Mouse (Mus musculus): ENCODE results near the gene Tmem208. TPM values are rescaled to one million over a fixed set of nuclear protein-coding genes. Genes with fewer than 3 reads are reported as not detected.

Tmem208 gene
- polyA plus RNA-seq, 1 experiment from 2014 or later = 111 TPM

DNA sequence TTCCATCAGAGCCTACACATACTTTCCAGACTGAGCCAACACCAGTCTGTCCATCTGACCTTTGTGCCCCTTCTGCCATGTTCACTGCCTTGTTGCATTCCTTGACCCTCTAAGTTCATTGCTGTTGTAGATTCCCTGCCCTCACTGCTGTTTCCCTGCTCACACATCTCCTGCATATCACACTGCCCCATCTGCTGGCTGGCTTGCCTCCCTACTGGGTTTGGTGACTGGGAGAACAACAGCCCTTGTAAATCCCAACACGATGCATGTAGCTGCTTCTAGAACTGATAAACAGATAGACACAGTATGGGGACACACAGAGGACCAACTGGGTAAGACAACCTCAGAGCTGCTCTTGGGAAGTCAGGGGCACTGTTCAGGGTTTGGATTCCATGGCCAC, 14.4 kb upstream of the Tmem208 start:
- Histone ChIP-seq H3K4me1 (ENCODE audit: control insufficient read depth, insufficient read depth, low read length) (no peaks in the 10 kb centered on the region), H3K36me3 (ENCODE audit: control insufficient read depth, insufficient read depth, low read length) (peaks cover 20% of the 10 kb centered on the region), H3K4me3 (ENCODE audit: low read depth, low read length) (no peak overlapping the region), H3K27ac (ENCODE audit: low read depth, low read length) (no peak overlapping the region), H3K9ac (ENCODE audit: low read length) (no peak overlapping the region), H3K9me3 (ENCODE audit: control insufficient read depth, low read length) (no peaks in the 10 kb centered on the region), H3K27me3 (ENCODE audit: control insufficient read depth, insufficient read depth, low read length) (no peaks in the 10 kb centered on the region), H3K4me2 (ENCODE audit: low read depth) (no peak overlapping the region)
- 89% methylated on average over 1 of the region's 1 CpGs for WGBS
- no peak for ATAC-seq (ENCODE audit: insufficient read depth, low FRiP score, low TSS enrichment)
- no peak for DNase-seq (ENCODE audit: low spot score)

DNA sequence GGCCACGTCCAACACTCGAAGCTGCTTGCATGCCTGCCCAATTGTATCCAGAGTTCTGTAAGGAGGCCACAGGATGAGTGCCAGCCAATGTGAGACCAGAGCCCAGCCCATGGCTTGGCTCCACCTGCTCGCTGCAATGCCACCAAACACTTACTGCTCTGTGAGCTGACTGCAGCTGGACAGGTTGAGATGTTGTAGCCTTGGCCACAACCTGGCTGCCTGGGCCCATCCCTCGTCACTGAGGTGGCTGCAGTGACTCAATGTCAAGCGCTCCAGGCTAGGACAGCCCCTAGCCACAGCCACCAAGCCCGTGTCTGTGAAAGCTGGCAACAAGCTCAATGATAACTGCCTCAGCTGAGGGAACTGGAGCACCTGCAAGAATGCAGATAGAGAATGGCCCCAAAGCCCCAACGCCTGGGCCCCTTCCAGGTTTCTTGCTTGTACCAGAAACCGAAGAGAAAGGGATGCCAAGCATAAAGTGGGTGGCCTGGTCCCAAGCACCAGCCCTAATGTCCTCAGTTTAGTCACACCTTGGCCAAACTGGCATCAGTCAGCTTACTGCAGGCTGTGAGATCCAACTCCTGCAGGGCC, 13.2 kb upstream of the Tmem208 start:
- WGBS = 91% methylated on average over 8 of the region's 8 CpGs
- Histone ChIP-seq H3K27ac (ENCODE audit: low read depth, low read length) (no peak overlapping the region), H3K9ac (ENCODE audit: low read length) (no peak overlapping the region), H3K27me3 (ENCODE audit: control insufficient read depth, insufficient read depth, low read length) (no peaks in the 10 kb centered on the region), H3K4me3 (ENCODE audit: low read depth, low read length) (no peak overlapping the region), H3K9me3 (ENCODE audit: control insufficient read depth, low read length) (no peaks in the 10 kb centered on the region), H3K36me3 (ENCODE audit: control insufficient read depth, insufficient read depth, low read length) (peaks cover 19% of the 10 kb centered on the region), H3K4me2 (ENCODE audit: low read depth) (no peak overlapping the region), H3K4me1 (ENCODE audit: control insufficient read depth, insufficient read depth, low read length) (no peaks in the 10 kb centered on the region)
- DNase-seq (ENCODE audit: low spot score) = peak; percentile 8
- ATAC-seq (ENCODE audit: insufficient read depth, low FRiP score, low TSS enrichment) = no peak

DNA sequence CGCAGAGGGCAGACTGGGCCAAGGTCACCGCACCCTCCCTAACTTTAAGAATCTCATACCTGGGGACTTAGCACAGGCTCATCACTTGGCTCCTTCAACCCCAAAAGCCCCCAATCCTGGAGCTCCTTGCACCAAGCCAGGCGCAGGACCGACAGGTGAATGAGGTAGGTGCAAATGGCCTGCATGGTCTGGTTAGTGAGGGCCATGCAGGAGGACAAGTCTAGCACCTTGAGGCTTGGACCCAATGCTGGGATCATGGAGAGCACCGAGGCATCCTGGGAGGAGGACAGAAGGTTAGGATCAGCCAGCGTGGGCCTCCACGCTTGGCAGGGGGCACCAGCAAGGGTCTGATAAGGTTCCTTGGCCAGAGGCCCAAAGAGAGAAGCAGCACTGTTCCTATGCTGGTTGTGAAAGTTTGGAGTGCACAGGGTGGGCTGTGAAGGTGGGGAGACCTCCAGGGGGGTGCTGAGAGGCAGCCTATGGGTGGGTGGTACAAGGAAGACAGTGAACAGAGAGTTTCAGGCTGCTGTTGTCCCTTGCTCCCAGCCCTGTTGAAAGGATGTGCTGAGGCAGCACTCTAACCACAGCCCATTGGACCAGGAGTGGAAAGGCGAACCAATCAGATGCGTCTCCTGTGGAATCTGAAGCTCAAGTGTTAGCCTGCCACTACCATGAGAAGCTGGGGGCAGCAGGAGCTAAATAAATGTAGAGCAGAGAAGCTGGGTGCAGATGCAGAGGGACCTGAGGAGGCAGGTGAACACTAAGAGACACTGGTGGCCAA, 12.3 kb upstream of the Tmem208 start:
- no peak overlapping the region for H3K4me2 ChIP-seq (ENCODE audit: low read depth)
- no peak overlapping the region for H3K27ac ChIP-seq (ENCODE audit: low read depth, low read length)
- WGBS = 79% methylated on average over 9 of the region's 9 CpGs
- no peaks in the 10 kb centered on the region for H3K4me1 ChIP-seq (ENCODE audit: control insufficient read depth, insufficient read depth, low read length)
- H3K27me3 ChIP-seq (ENCODE audit: control insufficient read depth, insufficient read depth, low read length) = no peaks in the 10 kb centered on the region
- H3K4me3 ChIP-seq (ENCODE audit: low read depth, low read length) = no peak overlapping the region
- DNase-seq (ENCODE audit: low spot score) = peak; percentile 9
- H3K9ac ChIP-seq (ENCODE audit: low read length) = no peak overlapping the region
- H3K9me3 ChIP-seq (ENCODE audit: control insufficient read depth, low read length) = no peaks in the 10 kb centered on the region
- peaks cover 17% of the 10 kb centered on the region for H3K36me3 ChIP-seq (ENCODE audit: control insufficient read depth, insufficient read depth, low read length)
- ATAC-seq (ENCODE audit: insufficient read depth, low FRiP score, low TSS enrichment) = 0 out of 2 replicates have a peak, but pooled peaks have one; percentile 11

DNA sequence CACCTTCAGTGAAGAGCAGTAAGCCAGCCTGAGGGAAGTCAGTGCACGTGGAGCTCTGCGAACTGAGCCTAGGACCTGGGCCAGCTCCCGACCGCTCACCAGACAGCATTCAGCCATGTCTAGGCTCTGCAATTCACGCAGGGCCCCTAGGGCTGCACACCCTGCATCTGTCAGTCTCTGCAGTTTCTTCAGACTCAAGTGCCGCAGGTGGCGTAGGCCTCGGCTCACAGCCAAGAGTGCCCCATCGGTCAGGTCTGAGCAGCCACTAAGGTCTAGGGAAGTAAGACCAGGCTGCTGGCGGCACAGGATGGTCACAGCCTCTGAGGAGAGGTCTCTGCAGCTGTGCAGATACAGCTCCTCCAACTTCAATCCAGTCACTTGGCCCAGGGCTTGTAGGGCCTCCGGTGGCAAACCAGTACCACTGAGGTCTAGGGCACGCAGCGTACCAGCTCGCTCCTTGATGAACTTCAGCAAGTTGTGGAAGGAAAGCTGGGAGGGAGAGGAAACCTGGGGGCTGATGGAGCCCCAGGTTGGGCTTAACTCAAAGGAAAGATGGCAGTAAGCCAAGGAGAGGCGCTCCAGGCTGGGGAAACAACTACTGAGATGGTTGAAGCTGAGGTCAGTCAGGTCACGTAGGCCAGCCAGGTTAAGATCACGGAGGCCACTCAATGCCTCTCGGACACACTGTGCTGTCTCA, 10.9 kb upstream of the Tmem208 start:
- DNase-seq (ENCODE audit: low spot score) = no peak
- Histone ChIP-seq H3K36me3 (ENCODE audit: control insufficient read depth, insufficient read depth, low read length) (peaks cover 13% of the 10 kb centered on the region), H3K4me2 (ENCODE audit: low read depth) (no peak overlapping the region)

DNA sequence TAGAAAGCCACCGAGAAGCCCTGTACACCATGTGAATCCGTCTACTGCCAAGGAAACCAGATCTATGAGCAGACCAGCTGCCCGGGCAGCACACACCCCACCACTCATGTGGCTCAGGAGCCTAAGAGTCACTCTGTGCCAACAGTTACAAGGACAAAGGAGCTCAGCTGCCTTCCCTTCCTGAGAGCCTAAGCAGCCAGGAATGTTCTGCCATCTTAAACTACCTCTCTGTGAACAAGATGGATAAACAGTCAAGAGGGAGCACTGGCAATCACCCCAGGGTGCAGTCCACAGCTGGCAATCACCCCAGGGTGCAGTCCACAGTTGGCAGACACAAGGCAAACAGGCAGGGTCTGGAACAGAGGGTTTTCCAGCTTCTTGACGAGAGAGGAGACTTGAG, 8.2 kb upstream of the Tmem208 start:
- H3K4me1 ChIP-seq (ENCODE audit: control insufficient read depth, insufficient read depth, low read length) = no peaks in the 10 kb centered on the region
- no peaks in the 10 kb centered on the region for H3K27me3 ChIP-seq (ENCODE audit: control insufficient read depth, insufficient read depth, low read length)
- no peak overlapping the region for H3K4me2 ChIP-seq (ENCODE audit: low read depth)
- no peaks in the 10 kb centered on the region for H3K9me3 ChIP-seq (ENCODE audit: control insufficient read depth, low read length)
- no peak for DNase-seq (ENCODE audit: low spot score)
- no peak for ATAC-seq (ENCODE audit: insufficient read depth, low FRiP score, low TSS enrichment)
- no peak overlapping the region for H3K4me3 ChIP-seq (ENCODE audit: low read depth, low read length)
- H3K27ac ChIP-seq (ENCODE audit: low read depth, low read length) = no peak overlapping the region
- 95% methylated on average over 4 of the region's 4 CpGs for WGBS
- no peak overlapping the region for H3K9ac ChIP-seq (ENCODE audit: low read length)
- H3K36me3 ChIP-seq (ENCODE audit: control insufficient read depth, insufficient read depth, low read length) = peaks cover 13% of the 10 kb centered on the region

More for the DNA sequence above, 10.9 kb upstream of the Tmem208 start:
- no peak overlapping the region for H3K9ac ChIP-seq (ENCODE audit: low read length)
- H3K27me3 ChIP-seq (ENCODE audit: control insufficient read depth, insufficient read depth, low read length) = no peaks in the 10 kb centered on the region
- H3K4me1 ChIP-seq (ENCODE audit: control insufficient read depth, insufficient read depth, low read length) = no peaks in the 10 kb centered on the region
- H3K4me3 ChIP-seq (ENCODE audit: low read depth, low read length) = no peak overlapping the region
- no peak overlapping the region for H3K27ac ChIP-seq (ENCODE audit: low read depth, low read length)
- no peak for ATAC-seq (ENCODE audit: insufficient read depth, low FRiP score, low TSS enrichment)
- 92% methylated on average over 18 of the region's 18 CpGs for WGBS
- no peaks in the 10 kb centered on the region for H3K9me3 ChIP-seq (ENCODE audit: control insufficient read depth, low read length)

DNA sequence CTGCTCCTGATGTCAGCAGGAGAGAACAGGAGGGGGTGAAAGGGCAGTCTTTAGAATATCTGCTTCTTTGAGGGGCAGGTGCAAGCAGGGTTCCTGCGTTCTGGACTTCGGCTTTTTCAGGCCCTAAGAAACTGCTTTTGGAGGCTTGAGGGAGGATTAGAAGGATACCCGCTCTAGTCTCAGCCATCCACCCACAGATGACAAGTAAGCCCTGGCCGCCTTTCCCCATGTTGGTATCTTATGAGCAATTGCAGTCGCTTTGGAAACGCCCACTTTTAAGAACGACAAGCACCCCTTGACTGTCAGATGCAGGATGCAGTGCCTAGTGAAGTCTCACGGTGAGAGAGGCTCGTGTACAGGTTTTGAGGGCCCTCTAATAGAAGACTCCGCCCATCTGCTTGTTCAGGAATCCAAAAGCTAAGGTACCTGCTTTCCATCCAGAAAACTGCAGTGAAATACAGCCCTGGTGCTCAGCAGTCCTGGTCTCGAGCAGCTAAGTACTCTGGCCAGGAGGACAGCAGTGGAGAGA, 7.4 kb upstream of the Tmem208 start:
- no peaks in the 10 kb centered on the region for H3K4me1 ChIP-seq (ENCODE audit: control insufficient read depth, insufficient read depth, low read length)
- ATAC-seq (ENCODE audit: insufficient read depth, low FRiP score, low TSS enrichment) (no peak), DNase-seq (ENCODE audit: low spot score) (no peak)
- no peaks in the 10 kb centered on the region for H3K27me3 ChIP-seq (ENCODE audit: control insufficient read depth, insufficient read depth, low read length)
- H3K36me3 ChIP-seq (ENCODE audit: control insufficient read depth, insufficient read depth, low read length) = peaks cover 13% of the 10 kb centered on the region
- H3K9me3 ChIP-seq (ENCODE audit: control insufficient read depth, low read length) = no peaks in the 10 kb centered on the region
- H3K4me2 ChIP-seq (ENCODE audit: low read depth) = no peak overlapping the region
- no peak overlapping the region for H3K27ac ChIP-seq (ENCODE audit: low read depth, low read length)
- no peak overlapping the region for H3K4me3 ChIP-seq (ENCODE audit: low read depth, low read length)
- H3K9ac ChIP-seq (ENCODE audit: low read length) = no peak overlapping the region
- WGBS = 85% methylated on average over 11 of the region's 11 CpGs

DNA sequence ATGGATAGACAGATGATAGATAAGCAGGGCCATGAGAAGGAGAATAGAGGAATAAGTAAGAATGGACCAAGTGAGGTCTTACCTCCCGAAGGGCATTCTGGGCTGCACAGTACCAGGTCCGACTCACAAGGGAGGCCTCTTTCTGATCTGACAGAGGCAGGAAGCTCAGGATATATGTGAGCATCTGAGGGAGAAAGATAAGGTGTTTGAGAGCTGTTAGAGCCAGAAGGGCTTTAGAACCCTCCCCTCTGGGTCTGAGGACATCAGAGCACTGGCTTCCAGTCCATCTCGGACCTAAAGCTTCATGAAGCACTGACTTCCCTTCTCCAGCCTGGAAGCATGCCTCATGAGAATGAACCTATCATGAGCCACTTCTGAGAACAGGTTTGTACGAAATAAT, 3.0 kb upstream of the Tmem208 start:
- ATAC-seq (ENCODE audit: insufficient read depth, low FRiP score, low TSS enrichment) = no peak

DNA sequence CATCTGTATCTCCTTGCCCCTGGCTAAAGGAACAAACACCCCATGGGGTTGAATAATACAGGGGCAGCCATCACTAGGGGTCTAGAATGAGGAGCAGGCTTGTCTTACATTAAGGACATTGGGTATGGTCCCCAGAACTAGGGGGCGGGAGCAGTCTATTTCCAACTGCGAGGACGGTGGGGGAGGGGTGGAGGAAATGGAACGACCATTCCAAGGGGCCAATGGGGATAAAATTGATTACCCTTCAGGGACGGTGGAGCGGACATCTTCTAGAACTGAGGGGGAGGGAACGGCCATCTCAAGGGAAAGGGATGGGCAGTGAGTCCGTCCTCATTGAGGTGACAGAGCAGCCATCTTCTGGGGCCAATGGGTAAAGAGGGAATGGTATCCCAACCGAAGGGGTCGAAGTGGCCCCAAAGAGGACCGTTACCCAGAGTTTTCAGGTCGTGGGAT, 487 bp upstream of the Tmem208 start:
- peak; percentile 63 for ATAC-seq (ENCODE audit: insufficient read depth, low FRiP score, low TSS enrichment)
- Histone ChIP-seq H3K4me1 (ENCODE audit: control insufficient read depth, insufficient read depth, low read length) (peaks cover 9% of the 10 kb centered on the region), H3K27ac (ENCODE audit: low read depth, low read length) (peak overlapping the region; percentile 84), H3K27me3 (ENCODE audit: control insufficient read depth, insufficient read depth, low read length) (no peaks in the 10 kb centered on the region), H3K36me3 (ENCODE audit: control insufficient read depth, insufficient read depth, low read length) (peaks cover 19% of the 10 kb centered on the region), H3K4me2 (ENCODE audit: low read depth) (peak overlapping the region; percentile 76), H3K9me3 (ENCODE audit: control insufficient read depth, low read length) (no peaks in the 10 kb centered on the region), H3K4me3 (ENCODE audit: low read depth, low read length) (peak overlapping the region; percentile 77), H3K9ac (ENCODE audit: low read length) (peak overlapping the region; percentile 80)
- peak; percentile 67 for DNase-seq (ENCODE audit: low spot score)
- WGBS = under 1% methylated on average over 12 of the region's 12 CpGs

More for the DNA sequence above, 3.0 kb upstream of the Tmem208 start:
- Histone ChIP-seq H3K27me3 (ENCODE audit: control insufficient read depth, insufficient read depth, low read length) (no peaks in the 10 kb centered on the region), H3K27ac (ENCODE audit: low read depth, low read length) (no peak overlapping the region), H3K9ac (ENCODE audit: low read length) (no peak overlapping the region), H3K9me3 (ENCODE audit: control insufficient read depth, low read length) (no peaks in the 10 kb centered on the region), H3K4me2 (ENCODE audit: low read depth) (no peak overlapping the region), H3K4me3 (ENCODE audit: low read depth, low read length) (no peak overlapping the region), H3K36me3 (ENCODE audit: control insufficient read depth, insufficient read depth, low read length) (peaks cover 2% of the 10 kb centered on the region), H3K4me1 (ENCODE audit: control insufficient read depth, insufficient read depth, low read length) (peaks cover 9% of the 10 kb centered on the region)
- DNase-seq (ENCODE audit: low spot score) = no peak
- 89% methylated on average over 4 of the region's 4 CpGs for WGBS

Measured in neural tube, embryonic 11.5 days (tissue).